Mouse (Mus musculus): ENCODE measurements around the gene Ankle1.

DNA sequence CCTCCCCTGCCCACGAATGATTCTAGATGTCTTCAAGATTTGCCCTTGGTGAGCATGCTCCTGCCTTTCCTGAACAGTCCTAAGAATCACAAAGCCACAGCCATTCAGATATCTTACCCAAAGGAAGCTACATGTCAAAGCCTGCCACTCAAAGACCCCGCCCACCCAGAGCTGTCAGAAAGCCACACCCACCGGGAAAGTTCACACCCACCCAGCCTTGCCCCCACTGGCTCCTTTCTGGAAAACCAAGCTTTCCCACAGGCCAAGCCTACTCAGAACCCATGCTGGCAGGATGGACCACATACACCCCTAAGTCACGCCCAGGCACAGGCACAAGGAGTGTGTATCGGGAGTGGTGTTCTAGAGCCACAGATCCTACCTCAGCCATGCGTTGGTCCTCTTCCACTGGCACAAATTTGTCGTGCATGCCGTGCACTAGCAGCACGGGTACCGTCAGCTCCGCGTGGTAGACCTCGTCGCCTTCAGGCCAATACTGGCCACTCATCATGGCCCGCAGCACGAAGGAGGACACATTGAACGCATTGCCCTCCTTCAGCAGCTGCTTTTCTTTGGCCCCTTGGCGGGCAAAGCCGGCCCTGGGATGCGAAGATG, 52.0 kb downstream of the Ankle1 start:
- TF ChIP-seq MAX (IDR thresholded peaks at IDR 0.05) = no peak
- TF ChIP-seq CTCF (IDR thresholded peaks at IDR 0.05; ENCODE audit: control insufficient read depth, insufficient read depth, insufficient read length) = no peak
